Mouse (Mus musculus) frontal cortex, adult 2 months (tissue): ENCODE measurements around the gene Gatm. TPM values are rescaled to one million over a fixed set of nuclear protein-coding genes. Genes with fewer than 3 reads are reported as not detected.
A peak's percentile ranks its signal among the peaks of the same experiment; 100 is the strongest.

Source experiments
- DNase-seq, 2 experiments: peaks; one replicate each; pipeline ENCODE4 v3.0.0; 2022; ENCODE audit warnings: low spot score in 1 of 2; ENCODE audit errors: extremely low spot score in 1 of 2
- polyA plus RNA-seq: library from polyadenylated mRNA; depleted of rRNA; stranded (reverse); fragments of >200 nt; gene quantifications from 2 replicates; pipeline ENCODE4 v1.2.3, GENCODE M21; 2012

Gatm gene
- polyA plus RNA-seq, 1 experiment, result 111 TPM

DNA sequence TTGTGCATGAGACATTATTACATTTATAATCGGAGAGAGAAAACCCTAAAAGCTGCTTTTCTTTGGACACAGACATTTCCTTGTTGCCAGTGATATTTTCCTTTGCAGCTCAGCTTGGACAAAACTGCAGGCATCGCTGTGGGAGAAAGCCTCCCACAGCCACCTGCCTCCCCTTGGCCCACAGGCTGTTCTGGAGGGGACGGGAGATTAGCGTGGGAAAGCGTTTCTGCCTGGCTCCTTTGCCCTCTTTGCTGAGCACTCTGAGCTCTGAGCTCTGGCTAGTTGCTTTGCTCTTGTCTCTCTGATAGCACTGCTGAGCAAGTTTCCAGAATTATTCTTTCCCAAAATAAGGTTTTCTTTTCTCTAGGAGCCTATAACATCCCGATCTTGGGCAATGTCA, 5.1 kb upstream of the Gatm start:
- peak in 1 of 2 experiments; percentile 28 for DNase-seq

GRCm38 (mm10) chr2:122611654-122611973, 511 bp upstream of the Gatm start:
- DNase-seq, result no peak

- no peak for DNase-seq
These were observed 2.3 kb downstream of the Gatm start for GRCm38 (mm10) chr2:122608820-122609219.

- peak in 1 of 2 experiments; percentile 40 for DNase-seq
These were observed 5.3 kb downstream of the Gatm start for GRCm38 (mm10) chr2:122605829-122606228.

GRCm38 (mm10) chr2:122601354-122601753, 9.7 kb downstream of the Gatm start:
- no peak for DNase-seq

- DNase-seq, result no peak
These were observed 11.4 kb downstream of the Gatm start for GRCm38 (mm10) chr2:122599736-122600135.

- no peak for DNase-seq
These were observed 15.6 kb downstream of the Gatm start for GRCm38 (mm10) chr2:122595461-122595860.

GRCm38 (mm10) chr2:122591213-122591612, 19.9 kb downstream of the Gatm start:
- no peak for DNase-seq

GRCm38 (mm10) chr2:122590351-122590750, 20.8 kb downstream of the Gatm start:
- DNase-seq, result no peak

DNA sequence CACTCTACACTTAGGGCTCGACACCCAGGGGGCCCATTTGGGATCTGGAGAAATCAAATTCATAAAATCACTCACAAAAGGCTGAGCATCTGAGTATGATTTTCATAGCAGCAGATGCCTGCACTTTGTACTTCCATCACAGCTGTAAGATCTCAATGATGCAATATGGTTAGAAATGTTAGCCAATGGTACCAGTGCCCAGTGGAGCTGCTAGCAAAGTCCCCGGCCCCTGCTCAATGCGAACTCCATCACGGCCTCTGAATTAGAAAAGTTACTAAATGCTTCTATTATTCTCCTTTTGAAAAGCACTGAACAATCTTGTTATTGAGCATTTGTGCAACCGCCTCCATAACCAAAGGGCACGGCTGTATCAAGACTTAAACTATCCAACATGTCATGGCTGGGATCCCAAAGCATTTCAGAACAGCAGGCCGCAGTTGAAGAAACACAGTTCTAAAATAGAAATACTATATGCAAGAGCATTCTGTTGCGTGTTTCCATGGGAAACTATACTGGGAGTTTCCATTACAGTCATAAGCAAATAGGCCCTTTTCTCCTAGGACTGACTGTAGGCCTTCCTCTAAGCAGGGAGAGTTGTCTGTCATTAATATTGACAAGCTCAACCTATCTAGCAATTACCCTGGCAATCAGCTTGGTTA, 23.1 kb downstream of the Gatm start:
- DNase-seq, result no peak

DNA sequence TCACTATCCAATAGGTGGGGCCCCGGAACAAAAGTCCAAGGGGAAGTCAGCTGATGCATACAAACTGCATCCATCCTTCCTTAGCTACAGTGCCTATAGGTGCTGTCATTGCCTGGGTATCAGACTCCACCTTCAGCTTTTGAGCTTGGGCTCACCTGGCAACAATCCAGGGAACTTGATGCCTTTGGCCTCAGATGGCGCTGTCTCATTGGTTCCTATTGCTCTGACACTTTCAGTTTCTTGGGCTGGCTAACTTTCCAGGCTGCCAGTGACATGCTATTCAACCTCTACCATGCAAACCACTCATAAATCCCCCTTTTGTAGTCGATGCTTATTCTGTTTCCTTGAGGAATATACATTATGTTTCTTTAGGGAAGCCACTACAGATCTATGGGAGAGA, 24.8 kb downstream of the Gatm start:
- DNase-seq, result no peak

GRCm38 (mm10) chr2:122582324-122582723, 28.8 kb downstream of the Gatm start:
- no peak for DNase-seq

DNA sequence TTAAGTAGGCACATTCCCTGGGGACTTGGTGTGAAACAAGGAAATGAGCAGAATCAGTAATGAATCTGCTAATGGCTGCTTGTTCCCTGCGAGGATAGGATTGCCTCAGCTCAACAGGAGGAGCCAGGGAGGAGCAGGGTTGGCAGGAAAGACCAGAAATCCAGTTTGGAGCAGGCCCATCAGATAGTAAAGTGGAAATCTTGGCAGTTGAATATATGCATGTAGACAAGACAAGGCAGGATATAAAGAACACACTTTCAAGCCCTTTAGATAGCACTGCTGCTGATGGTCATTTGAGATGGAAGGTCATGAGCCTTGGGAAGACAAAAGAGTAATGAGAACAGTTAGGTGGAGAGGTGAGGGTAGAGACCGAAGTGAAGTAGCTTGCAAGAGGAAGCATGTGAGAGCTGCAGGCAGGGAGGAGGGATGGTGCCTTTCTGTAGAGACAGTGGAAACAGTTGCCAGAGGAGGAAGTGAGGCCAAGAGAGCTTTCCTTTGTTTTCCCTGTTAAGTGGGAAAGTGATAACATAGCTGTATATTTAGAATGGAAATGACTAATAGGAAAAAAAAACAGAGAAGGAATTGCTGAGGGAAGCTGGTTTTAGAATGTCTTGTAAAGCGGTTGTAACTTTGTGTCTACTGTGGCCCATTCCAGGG, 29.6 kb downstream of the Gatm start:
- no peak for DNase-seq

GRCm38 (mm10) chr2:122580426-122580825, 30.7 kb downstream of the Gatm start:
- no peak for DNase-seq

- DNase-seq, result no peak
These were observed 33.8 kb downstream of the Gatm start for GRCm38 (mm10) chr2:122577316-122577715.

GRCm38 (mm10) chr2:122576295-122576694, 34.8 kb downstream of the Gatm start:
- no peak for DNase-seq

- no peak for DNase-seq
These were observed 35.6 kb downstream of the Gatm start for GRCm38 (mm10) chr2:122575470-122575869.

GRCm38 (mm10) chr2:122572438-122572837, 38.7 kb downstream of the Gatm start:
- no peak for DNase-seq

GRCm38 (mm10) chr2:122571326-122571725, 39.8 kb downstream of the Gatm start:
- DNase-seq, result no peak

- DNase-seq, result no peak
These were observed 40.7 kb downstream of the Gatm start for GRCm38 (mm10) chr2:122570430-122570829.

GRCm38 (mm10) chr2:122569439-122569838, 41.7 kb downstream of the Gatm start:
- DNase-seq, result peak in 1 of 2 experiments; percentile 69

DNA sequence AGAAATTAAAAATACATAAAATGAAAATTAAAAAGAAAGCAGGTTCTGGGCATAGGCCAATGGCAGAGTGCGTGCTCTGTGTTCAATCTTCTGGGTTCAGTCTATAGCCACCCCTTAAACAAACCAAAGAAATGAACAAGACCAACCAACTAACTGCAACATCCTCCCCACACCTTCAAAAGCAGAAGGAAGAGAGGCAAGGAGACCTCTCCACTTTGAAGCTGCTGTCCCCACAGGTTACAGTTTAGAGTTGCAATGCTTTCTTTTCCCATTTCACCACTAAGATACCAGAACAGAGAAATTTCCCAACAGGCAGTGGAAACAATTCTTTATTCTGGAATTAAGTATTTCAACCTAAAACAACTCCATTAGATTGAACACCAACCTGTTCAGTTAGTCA, 48.9 kb downstream of the Gatm start:
- no peak for DNase-seq

GRCm38 (mm10) chr2:122561221-122561620, 49.9 kb downstream of the Gatm start:
- DNase-seq, result no peak
